In the genomic region with DNA sequence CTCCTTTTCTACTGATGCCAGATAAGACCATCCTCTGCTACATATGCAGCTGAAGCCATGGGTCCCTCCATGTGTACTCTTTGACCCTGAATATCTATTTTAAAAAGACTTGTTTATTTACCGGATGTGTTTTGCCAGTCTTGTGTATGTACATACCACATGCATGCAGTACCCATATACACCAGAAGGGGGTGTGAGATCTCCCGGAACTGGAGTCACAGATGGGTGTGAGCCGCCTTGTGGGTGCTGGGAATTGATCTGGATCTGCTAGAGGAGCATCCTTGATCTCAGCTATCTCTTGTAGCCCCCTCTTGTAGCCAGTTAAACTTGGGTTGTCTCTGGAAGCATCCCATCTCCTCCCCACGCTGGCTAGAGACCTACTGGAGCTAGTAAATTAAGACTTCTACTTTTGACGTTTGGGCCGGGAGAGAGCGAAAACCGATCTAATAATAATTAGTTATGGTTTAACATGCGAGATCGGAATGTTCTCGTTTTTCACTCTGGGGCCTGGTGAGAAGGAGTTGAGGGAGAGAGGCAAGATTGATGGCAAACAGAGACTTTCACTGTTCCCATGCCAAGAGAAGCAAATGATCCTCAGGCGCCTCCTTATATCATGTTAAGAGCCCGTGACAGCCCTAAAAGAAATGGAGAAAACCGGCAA, we compare ENCODE assay signal across 8 mouse cellular contexts.
A peak's percentile ranks its signal among the peaks of the same experiment; 100 is the strongest.
DNase-seq lines count a peak whose midpoint lies in the region; ATAC-seq and TF ChIP-seq lines count a peak whose summit lies in the region.

No protein-coding gene starts in this region.

- 91% methylated on average over 14 of the region's 14 CpGs for WGBS in liver, adult 2 months
- WGBS in liver, embryonic 12.5 days (ENCODE audit: insufficient replicate concordance) = 76% methylated on average over 14 of the region's 14 CpGs

- no peak overlapping the region for H3K9ac ChIP-seq in liver, adult 2 months (ENCODE audit: low read depth, low read length)
- no peak overlapping the region for H3K9ac ChIP-seq in liver, embryonic 12.5 days

- no peaks in the 10 kb centered on the region for H3K4me1 ChIP-seq in liver, adult 2 months (ENCODE audit: control insufficient read depth, insufficient read depth, low read length)
- H3K4me1 ChIP-seq in liver, embryonic 12.5 days = no peaks in the 10 kb centered on the region

- DNase-seq in liver, adult 2 months (ENCODE audit: extremely low read depth, low read depth, low spot score) = no peak
- DNase-seq in c-Kit-positive CD71-positive TER-119-positive erythroid progenitor cells, embryonic 14.5 days (ENCODE audit: low spot score) = peak; percentile 1
- DNase-seq in kidney, postnatal 14 days = peak; percentile 73
- DNase-seq in skeletal muscle tissue, adult 2 months (ENCODE audit: low read depth, low spot score) = peak; percentile 38
- no peak for DNase-seq in spleen, postnatal 36 days (ENCODE audit: low spot score in 2 of 2)
- DNase-seq in left cerebral cortex, adult 18-20 months (ENCODE audit: low spot score in 2 of 2) = no peak
- no peak for DNase-seq in embryo, embryonic 10 days (ENCODE audit: low spot score)

- no peaks in the 10 kb centered on the region for H3K27me3 ChIP-seq in liver, adult 2 months (ENCODE audit: control insufficient read depth, insufficient read depth, low read length)
- H3K27me3 ChIP-seq in liver, embryonic 12.5 days (replicated peaks) = no peaks in the 10 kb centered on the region

- ATAC-seq in liver, embryonic 12.5 days = no peak

- no peaks in the 10 kb centered on the region for H3K9me3 ChIP-seq in liver, embryonic 12.5 days (replicated peaks)

- no peak overlapping the region for H3K4me2 ChIP-seq in liver, embryonic 12.5 days

- H3K27ac ChIP-seq in liver, adult 2 months (replicated peaks; ENCODE audit: insufficient read depth, low read depth, low read length) = no peak overlapping the region
- no peak overlapping the region for H3K27ac ChIP-seq in liver, embryonic 12.5 days

- H3K79me2 ChIP-seq in liver, adult 2 months (ENCODE audit: control insufficient read depth, insufficient read depth, low read length) = no peaks in the 10 kb centered on the region

- TF ChIP-seq POLR2A in liver, adult 2 months (IDR thresholded peaks at IDR 0.05; ENCODE audit: extremely low read depth, insufficient read depth, low read length) = no peak

- H3K4me3 ChIP-seq in liver, adult 2 months (ENCODE audit: insufficient read depth, low read depth, low read length) = no peak overlapping the region
- H3K4me3 ChIP-seq in liver, embryonic 12.5 days = no peak overlapping the region

- TF ChIP-seq CTCF in liver, adult 2 months (IDR thresholded peaks at IDR 0.05; ENCODE audit: low read depth, low read length) = peak; percentile 34; the same call in 1 of the 2 replicates

- H3K36me3 ChIP-seq in liver, adult 2 months (ENCODE audit: control insufficient read depth, insufficient read depth, low read length) = no peaks in the 10 kb centered on the region
- H3K36me3 ChIP-seq in liver, embryonic 12.5 days = no peaks in the 10 kb centered on the region

Comparison
In these comparisons a context has a peak if more than half of its experiments do, and no peak if none do; other contexts are left out.
1. DNase-seq: peak in c-Kit-positive CD71-positive TER-119-positive erythroid progenitor cells, embryonic 14.5 days (single experiment), kidney, postnatal 14 days (single experiment) and skeletal muscle tissue, adult 2 months (single experiment); none in liver, adult 2 months (single experiment), spleen, postnatal 36 days (0 of 2), left cerebral cortex, adult 18-20 months (0 of 2) and embryo, embryonic 10 days (single experiment).